Mouse (Mus musculus): Measurements from ENCODE around the gene Wipf3.

GRCm38 (mm10) chr6:54509264-54509663, 79.9 kb downstream of the Wipf3 start:
- TF ChIP-seq CTCF (conservative IDR thresholded peaks at IDR 0.05; ENCODE audit: insufficient read depth, insufficient read length, low read depth, low read length) (no peak), POLR2A (IDR thresholded peaks at IDR 0.05; ENCODE audit: low read depth, low read length) (no peak)
